Mouse (Mus musculus) heart, adult 2 months (tissue): ENCODE data around the gene Wdr25.

Experiments used
- CTCF ChIP-seq: fragments of 200-600 bp; IDR thresholded peaks from 2 replicates; pipeline ENCODE4 v1.8.1; 2022; ENCODE audit warnings: antibody characterized with exemption, mild to moderate bottlenecking, moderate library complexity
- EP300 ChIP-seq: fragments of 200-500 bp; IDR thresholded peaks from 2 replicates; pipeline ENCODE4 v1.6.1; 2011; ENCODE audit warnings: low read depth, low read length, control low read depth; ENCODE audit not compliant: insufficient read depth
- POLR2A ChIP-seq: fragments of 200-500 bp; IDR thresholded peaks from 2 replicates; pipeline ENCODE4 v1.6.1; 2011; ENCODE audit warnings: mild to moderate bottlenecking, low read depth, low read length, control low read depth; ENCODE audit not compliant: insufficient read depth

DNA sequence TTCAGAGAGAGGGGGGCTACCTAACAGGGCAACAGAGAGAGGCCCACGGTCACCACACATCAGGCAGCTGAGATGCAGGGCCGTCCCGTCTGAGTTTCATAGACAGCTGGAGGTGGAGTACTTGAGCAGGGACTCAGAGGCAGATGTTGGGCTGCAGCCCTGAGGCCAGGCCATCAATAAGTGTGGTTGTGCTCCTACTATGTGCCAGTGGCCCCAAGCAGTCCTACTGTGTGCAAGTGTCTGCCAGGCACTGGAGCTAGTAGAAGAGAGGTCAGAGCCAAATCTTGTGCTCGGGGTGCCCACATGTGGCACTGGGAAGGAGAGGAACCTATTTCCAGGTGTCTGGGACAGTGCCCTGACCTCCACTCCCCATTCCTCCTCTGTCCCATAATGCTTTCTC is 156.5 kb downstream of the Wdr25 start:
- TF ChIP-seq CTCF (no peak), EP300 (no peak), POLR2A (no peak)
